Mouse (Mus musculus) heart, embryonic 10.5 days (tissue): Measurements from ENCODE around the gene Arid1b. TPM values are rescaled to one million over a fixed set of nuclear protein-coding genes. Genes with fewer than 3 reads are reported as not detected.

Experiments
- DNase-seq: peaks from one replicate; pipeline ENCODE4 v3.0.0-alpha.2; 2017; ENCODE audit warnings: low spot score
- H3K27ac ChIP-seq: fragments of 300-500 bp; sonication (generic); 2 replicates; pipeline ENCODE4 v1.5.1; 2016; ENCODE audit warnings: mild to moderate bottlenecking
- H3K27me3 ChIP-seq: fragments of 300-500 bp; sonication (generic); 2 replicates; pipeline ENCODE4 v1.6.1; 2016; ENCODE audit warnings: mild to moderate bottlenecking; ENCODE audit not compliant: poor library complexity, insufficient read depth, severe bottlenecking
- H3K36me3 ChIP-seq: fragments of 300-500 bp; sonication (generic); 2 replicates; pipeline ENCODE4 v1.6.1; 2016; ENCODE audit warnings: mild to moderate bottlenecking, moderate library complexity
- H3K4me1 ChIP-seq: fragments of 300-500 bp; sonication (generic); 2 replicates; pipeline ENCODE4 v1.6.1; 2016; ENCODE audit warnings: mild to moderate bottlenecking
- H3K4me3 ChIP-seq: fragments of 300-500 bp; sonication (generic); 2 replicates; pipeline ENCODE4 v1.5.1; 2016; ENCODE audit warnings: mild to moderate bottlenecking, moderate library complexity
- H3K9me3 ChIP-seq: fragments of 300-500 bp; sonication (generic); 2 replicates; pipeline ENCODE4 v1.6.1; 2016; ENCODE audit warnings: mild to moderate bottlenecking, moderate library complexity
- WGBS: fragments of 180-500 bp; shearing (Covaris S2); methylation state at CpG from one replicate; pipeline ENCODE4 v1.1.7; 2016; 5-methylcytosine and 5-hydroxymethylcytosine counted together
- polyA plus RNA-seq: library from polyadenylated mRNA; unstranded; fragments of >200 nt; fragmentation: Nextera tagmentation; extraction: Ambion mirVana; gene quantifications from 2 replicates; pipeline ENCODE4 v1.2.1, GENCODE M21; 2016

The Arid1b gene
- polyA plus RNA-seq, 1 experiment from 2014 or later, result 8.4 TPM

GRCm38 (mm10) chr17:5322594-5322993 is 328.5 kb downstream of the Arid1b start:
- WGBS, result 84% methylated on average over 9 of the region's 9 CpGs
- DNase-seq, result no peak
- Histone ChIP-seq H3K27ac (no peak overlapping the region), H3K36me3 (peaks cover 38% of the 10 kb centered on the region), H3K27me3 (0 out of 2 replicates have a peak, but pooled peaks cover 4% of the 10 kb centered on the region), H3K4me3 (no peak overlapping the region), H3K4me1 (peaks cover 56% of the 10 kb centered on the region), H3K9me3 (no peaks in the 10 kb centered on the region)

GRCm38 (mm10) chr17:5323746-5324145 is 329.6 kb downstream of the Arid1b start:
- no peak overlapping the region for H3K4me3 ChIP-seq
- peaks cover 45% of the 10 kb centered on the region for H3K36me3 ChIP-seq
- 0 out of 2 replicates have a peak, but pooled peaks cover 4% of the 10 kb centered on the region for H3K27me3 ChIP-seq
- H3K4me1 ChIP-seq, result peaks cover 61% of the 10 kb centered on the region
- 30% methylated on average over 1 of the region's 1 CpGs for WGBS
- H3K9me3 ChIP-seq, result no peaks in the 10 kb centered on the region
- peak overlapping the region; percentile 77 for H3K27ac ChIP-seq
- no peak for DNase-seq

GRCm38 (mm10) chr17:5324236-5324876 is 330.2 kb downstream of the Arid1b start:
- WGBS, result 22% methylated on average over 10 of the region's 10 CpGs
- Histone ChIP-seq H3K4me1 (peaks cover 61% of the 10 kb centered on the region), H3K27ac (peak overlapping the region; percentile 77)

GRCm38 (mm10) chr17:5326689-5327088 is 332.6 kb downstream of the Arid1b start:
- Histone ChIP-seq H3K27me3 (0 out of 2 replicates have a peak, but pooled peaks cover 4% of the 10 kb centered on the region), H3K4me3 (no peak overlapping the region), H3K36me3 (peaks cover 45% of the 10 kb centered on the region), H3K9me3 (no peaks in the 10 kb centered on the region), H3K27ac (no peak overlapping the region), H3K4me1 (peaks cover 51% of the 10 kb centered on the region)
- no peak for DNase-seq
- 89% methylated on average over 7 of the region's 7 CpGs for WGBS

More at GRCm38 (mm10) chr17:5324236-5324876, 330.2 kb downstream of the Arid1b start:
- H3K36me3 ChIP-seq, result peaks cover 44% of the 10 kb centered on the region
- H3K4me3 ChIP-seq, result no peak overlapping the region
- DNase-seq, result peak; percentile 88
- no peaks in the 10 kb centered on the region for H3K9me3 ChIP-seq
- 0 out of 2 replicates have a peak, but pooled peaks cover 4% of the 10 kb centered on the region for H3K27me3 ChIP-seq

GRCm38 (mm10) chr17:5327480-5328180 is 333.5 kb downstream of the Arid1b start:
- DNase-seq, result no peak
- H3K27me3 ChIP-seq, result 0 out of 2 replicates have a peak, but pooled peaks cover 4% of the 10 kb centered on the region
- WGBS, result 74% methylated on average over 12 of the region's 12 CpGs
- peaks cover 39% of the 10 kb centered on the region for H3K36me3 ChIP-seq
- no peak overlapping the region for H3K27ac ChIP-seq
- no peak overlapping the region for H3K4me3 ChIP-seq
- H3K4me1 ChIP-seq, result peaks cover 42% of the 10 kb centered on the region
- H3K9me3 ChIP-seq, result no peaks in the 10 kb centered on the region

GRCm38 (mm10) chr17:5329478-5329877 is 335.3 kb downstream of the Arid1b start:
- H3K4me1 ChIP-seq, result peaks cover 23% of the 10 kb centered on the region
- H3K4me3 ChIP-seq, result no peak overlapping the region
- WGBS, result 89% methylated on average over 4 of the region's 4 CpGs
- DNase-seq, result no peak
- 0 out of 2 replicates have a peak, but pooled peaks cover 4% of the 10 kb centered on the region for H3K27me3 ChIP-seq
- H3K27ac ChIP-seq, result no peak overlapping the region
- H3K36me3 ChIP-seq, result peaks cover 45% of the 10 kb centered on the region
- no peaks in the 10 kb centered on the region for H3K9me3 ChIP-seq

- Histone ChIP-seq H3K27ac (no peak overlapping the region), H3K4me3 (no peak overlapping the region), H3K27me3 (0 out of 2 replicates have a peak, but pooled peaks cover 4% of the 10 kb centered on the region), H3K36me3 (peaks cover 51% of the 10 kb centered on the region), H3K9me3 (no peaks in the 10 kb centered on the region), H3K4me1 (peaks cover 18% of the 10 kb centered on the region)
- no peak for DNase-seq
- 89% methylated on average over 6 of the region's 6 CpGs for WGBS
Measured at GRCm38 (mm10) chr17:5330063-5330462, 335.9 kb downstream of the Arid1b start.

GRCm38 (mm10) chr17:5330644-5331043 is 336.5 kb downstream of the Arid1b start:
- DNase-seq, result no peak
- WGBS, result 96% methylated on average over 7 of the region's 7 CpGs
- no peaks in the 10 kb centered on the region for H3K9me3 ChIP-seq

GRCm38 (mm10) chr17:5331387-5331786 is 337.3 kb downstream of the Arid1b start:
- Histone ChIP-seq H3K4me1 (peaks cover 10% of the 10 kb centered on the region; the same call in 1 of the 2 replicates), H3K4me3 (no peak overlapping the region), H3K27me3 (no peaks in the 10 kb centered on the region), H3K36me3 (peaks cover 62% of the 10 kb centered on the region), H3K27ac (no peak overlapping the region), H3K9me3 (no peaks in the 10 kb centered on the region)
- no peak for DNase-seq
- 73% methylated on average over 1 of the region's 1 CpGs for WGBS

More at GRCm38 (mm10) chr17:5330644-5331043, 336.5 kb downstream of the Arid1b start:
- Histone ChIP-seq H3K4me3 (no peak overlapping the region), H3K27me3 (0 out of 2 replicates have a peak, but pooled peaks cover 2% of the 10 kb centered on the region), H3K36me3 (peaks cover 55% of the 10 kb centered on the region), H3K27ac (no peak overlapping the region), H3K4me1 (peaks cover 12% of the 10 kb centered on the region; the same call in 1 of the 2 replicates)

- Histone ChIP-seq H3K4me1 (no peaks in the 10 kb centered on the region), H3K27me3 (no peaks in the 10 kb centered on the region), H3K27ac (no peak overlapping the region), H3K9me3 (no peaks in the 10 kb centered on the region), H3K4me3 (no peak overlapping the region), H3K36me3 (peaks cover 69% of the 10 kb centered on the region)
- DNase-seq, result no peak
- WGBS, result 86% methylated on average over 7 of the region's 7 CpGs
Measured at GRCm38 (mm10) chr17:5334567-5334966, 340.4 kb downstream of the Arid1b start.

- Histone ChIP-seq H3K27me3 (no peaks in the 10 kb centered on the region), H3K4me3 (no peak overlapping the region), H3K9me3 (no peaks in the 10 kb centered on the region), H3K4me1 (no peaks in the 10 kb centered on the region), H3K27ac (no peak overlapping the region), H3K36me3 (peaks cover 43% of the 10 kb centered on the region)
- 93% methylated on average over 1 of the region's 1 CpGs for WGBS
- no peak for DNase-seq
Measured at GRCm38 (mm10) chr17:5344426-5344825, 350.3 kb downstream of the Arid1b start.

- no peak overlapping the region for H3K4me3 ChIP-seq
- H3K27ac ChIP-seq, result no peak overlapping the region
- 92% methylated on average over 5 of the region's 5 CpGs for WGBS
- H3K27me3 ChIP-seq, result no peaks in the 10 kb centered on the region
- DNase-seq, result no peak
- no peaks in the 10 kb centered on the region for H3K9me3 ChIP-seq
- peaks cover 30% of the 10 kb centered on the region for H3K36me3 ChIP-seq
- H3K4me1 ChIP-seq, result no peaks in the 10 kb centered on the region
Measured at GRCm38 (mm10) chr17:5345810-5346209, 351.7 kb downstream of the Arid1b start.

- H3K4me3 ChIP-seq, result no peak overlapping the region
- peaks cover 3% of the 10 kb centered on the region; the same call in 1 of the 2 replicates for H3K4me1 ChIP-seq
- H3K36me3 ChIP-seq, result no peaks in the 10 kb centered on the region
- H3K9me3 ChIP-seq, result no peaks in the 10 kb centered on the region
- WGBS, result 64% methylated on average over 5 of the region's 5 CpGs
- H3K27ac ChIP-seq, result no peak overlapping the region
- no peaks in the 10 kb centered on the region for H3K27me3 ChIP-seq
- no peak for DNase-seq
Measured at GRCm38 (mm10) chr17:5352901-5353300, 358.8 kb downstream of the Arid1b start.
